Mouse (Mus musculus) kidney, embryonic 14.5 days (tissue): ENCODE measurements at regions not wholly inside any gene's neighbourhood (a gene's known extent, or its start where the extent isn't known, plus 50 kb on each side); places are given as distances from the start of the nearest gene placed in this dataset.

ENCODE experiments used
- ATAC-seq: fragments of 200-750 bp; cut with Nextera tagmentation; 2 replicates; pipeline ENCODE4 v1.8.0; 2017; ENCODE audit warnings: moderate number of reproducible peaks, mild to moderate bottlenecking, moderate TSS enrichment, moderate library complexity; ENCODE audit not compliant: low FRiP score, low TSS enrichment
- H3K27ac ChIP-seq: fragments of 300-500 bp; sonication (generic); 2 replicates; pipeline ENCODE4 v1.5.1; 2014; ENCODE audit warnings: low read depth, mild to moderate bottlenecking, low read length, moderate library complexity, mixed read lengths
- H3K27me3 ChIP-seq: fragments of 300-500 bp; sonication (generic); 2 replicates; pipeline ENCODE4 v1.6.1; 2014; ENCODE audit warnings: mild to moderate bottlenecking, low read length; ENCODE audit not compliant: control insufficient read depth, insufficient read depth
- H3K36me3 ChIP-seq: fragments of 300-500 bp; sonication (generic); 2 replicates; pipeline ENCODE4 v1.6.1; 2014; ENCODE audit warnings: low read length, mixed read lengths; ENCODE audit not compliant: control insufficient read depth, insufficient read depth
- H3K4me1 ChIP-seq: fragments of 300-500 bp; sonication (generic); 2 replicates; pipeline ENCODE4 v1.6.1; 2014; ENCODE audit warnings: low read length, mixed read lengths; ENCODE audit not compliant: control insufficient read depth, insufficient read depth
- H3K4me2 ChIP-seq: fragments of 300-500 bp; sonication (generic); replicated peaks from 2 replicates; pipeline ENCODE4 v1.6.1; 2014; ENCODE audit warnings: low read depth, mild to moderate bottlenecking, low read length
- H3K4me3 ChIP-seq: fragments of 300-500 bp; sonication (generic); 2 replicates; pipeline ENCODE4 v1.5.1; 2014; ENCODE audit warnings: mild to moderate bottlenecking, low read length
- H3K9ac ChIP-seq: fragments of 300-500 bp; sonication (generic); 2 replicates; pipeline ENCODE4 v1.6.1; 2014; ENCODE audit warnings: low read depth, mild to moderate bottlenecking, low read length, moderate library complexity
- H3K9me3 ChIP-seq: fragments of 300-500 bp; sonication (generic); 2 replicates; pipeline ENCODE4 v1.6.1; 2016; ENCODE audit warnings: low read length; ENCODE audit not compliant: control insufficient read depth
- WGBS: fragments of 180-500 bp; shearing (Covaris S2); extraction: QIAGEN DNeasy Blood & Tissue Kit; methylation state at CpG from one replicate; pipeline ENCODE4 v1.1.7; 2014; 5-methylcytosine and 5-hydroxymethylcytosine counted together

GRCm38 (mm10) chr6:109019731-109020130, 191.3 kb downstream of the Edem1 start:
- Histone ChIP-seq H3K9me3 (no peaks in the 10 kb centered on the region), H3K36me3 (no peaks in the 10 kb centered on the region), H3K27ac (no peak overlapping the region), H3K27me3 (no peaks in the 10 kb centered on the region), H3K4me2 (no peak overlapping the region), H3K9ac (no peak overlapping the region), H3K4me3 (no peak overlapping the region), H3K4me1 (no peaks in the 10 kb centered on the region)
- WGBS, result 93% methylated on average over 2 of the region's 2 CpGs
- no peak for ATAC-seq
